Mouse (Mus musculus): ENCODE data around the gene Aldh3b3. TPM values are rescaled to one million over a fixed set of nuclear protein-coding genes. Genes with fewer than 3 reads are reported as not detected.

Aldh3b3 gene
- total RNA-seq (2021), result 0.48 and 1.3 TPM in 2 replicates
- long read RNA-seq, result 0 reads

DNA sequence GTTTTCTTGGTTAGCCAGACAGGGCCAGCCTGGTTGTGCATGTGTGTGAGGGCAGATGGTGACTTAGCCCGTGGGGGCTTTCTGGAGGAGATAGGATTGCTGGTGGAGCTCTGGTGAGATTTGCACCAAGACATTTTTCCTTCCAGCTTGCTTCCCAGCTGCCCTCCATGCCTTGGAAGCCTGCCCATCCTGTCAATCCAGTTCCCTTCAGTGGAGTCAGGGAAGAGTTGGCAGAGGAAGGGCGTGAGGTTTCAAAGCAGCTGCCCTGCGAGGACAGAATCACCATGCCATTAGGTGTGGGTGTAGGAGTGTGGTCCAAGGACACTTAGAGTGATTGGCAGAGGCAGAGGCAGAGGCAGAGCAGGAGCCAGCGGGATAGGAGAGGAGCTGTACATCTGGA, at the start of gene Aldh3b3:
Aldh3b3 (plus strand) TSS at position 176 of the 400 bp plus-strand sequence.
- no peak for DNase-seq

DNA sequence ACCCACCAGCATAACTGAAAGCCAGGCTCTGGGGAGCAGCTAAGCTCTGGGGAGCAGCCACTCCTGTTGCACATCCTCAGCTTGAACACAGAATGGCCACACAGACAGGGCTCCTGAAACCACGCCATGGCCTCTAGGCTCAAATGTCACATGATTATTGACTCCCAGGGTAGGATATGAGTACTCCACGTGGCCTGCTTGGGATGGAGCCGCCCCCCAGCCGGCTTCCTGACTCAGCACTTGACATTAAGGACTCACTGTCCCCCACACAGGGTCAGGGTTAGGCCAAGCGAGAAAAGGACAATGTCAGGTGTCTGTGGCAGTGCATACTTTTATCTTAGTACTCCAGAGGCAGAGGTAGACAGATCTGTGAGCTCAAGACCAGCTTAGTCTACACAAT, 48.2 kb upstream of the Aldh3b3 start:
- no peak for DNase-seq

DNA sequence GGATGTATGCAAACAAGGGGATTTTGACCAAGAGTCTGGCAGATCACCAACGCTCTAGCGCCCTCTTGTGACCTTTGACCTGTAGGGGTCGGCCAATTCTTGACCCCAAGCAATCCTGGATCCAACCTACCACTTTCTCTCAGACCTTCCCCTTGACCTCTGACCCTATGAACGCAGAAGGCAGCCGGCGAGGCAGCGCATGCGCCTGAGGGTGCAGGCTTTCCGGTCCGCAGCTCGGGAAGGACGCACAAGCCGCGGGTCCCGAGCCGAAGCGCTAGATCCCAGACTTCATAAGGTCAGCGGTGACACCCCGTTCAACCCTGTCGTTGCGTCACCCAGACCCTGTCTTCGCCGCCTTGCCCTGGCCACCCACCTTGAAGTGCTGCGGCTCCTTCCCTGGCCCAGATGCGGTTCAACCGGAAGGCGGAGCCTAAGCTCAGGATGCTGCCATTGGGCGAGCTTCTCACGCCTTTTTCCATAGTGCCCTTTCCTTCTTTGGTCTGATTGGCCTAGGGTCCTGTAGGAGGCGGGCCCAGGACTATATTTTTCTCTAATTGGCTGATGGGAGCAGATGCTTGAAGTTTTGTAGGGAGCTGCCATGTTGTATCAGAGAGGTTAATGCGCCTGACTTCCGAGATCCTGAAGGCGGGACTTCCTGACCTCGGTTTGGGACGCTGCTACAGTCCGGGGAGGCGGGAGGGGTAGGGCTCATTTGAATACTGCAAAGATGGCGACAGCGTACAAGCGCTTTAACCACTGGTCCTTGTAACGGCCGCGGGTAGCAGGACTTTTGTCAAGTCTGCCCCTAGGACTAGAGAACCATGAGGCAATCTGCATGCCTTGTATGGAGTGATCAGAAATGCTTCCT, 45.9 kb upstream of the Aldh3b3 start, which contains the start of gene Ndufs8:
Ndufs8 (minus strand) TSS at position 438 of the 868 bp plus-strand sequence.
- DNase-seq, result peak; percentile 83

DNA sequence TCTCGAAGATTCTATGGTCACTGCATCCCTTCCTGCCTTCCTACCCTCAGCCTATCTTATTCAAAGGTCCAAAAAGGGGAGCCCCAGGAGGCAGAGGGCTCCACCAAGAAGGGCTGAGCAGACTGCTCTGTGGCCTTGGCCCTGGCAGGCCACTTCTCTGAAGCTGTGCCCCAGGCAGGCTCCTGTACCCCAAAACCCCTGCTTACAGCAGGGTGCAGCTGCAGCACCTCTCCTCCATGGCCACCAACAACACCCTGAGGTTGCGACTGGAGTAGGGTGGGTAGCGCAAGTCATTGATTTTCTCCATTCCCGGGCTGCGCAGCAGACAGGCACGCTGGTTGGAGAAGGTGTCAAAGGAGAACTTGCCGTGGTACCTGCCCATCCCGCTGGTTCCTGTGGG, 44.8 kb upstream of the Aldh3b3 start:
- DNase-seq, result no peak

DNA sequence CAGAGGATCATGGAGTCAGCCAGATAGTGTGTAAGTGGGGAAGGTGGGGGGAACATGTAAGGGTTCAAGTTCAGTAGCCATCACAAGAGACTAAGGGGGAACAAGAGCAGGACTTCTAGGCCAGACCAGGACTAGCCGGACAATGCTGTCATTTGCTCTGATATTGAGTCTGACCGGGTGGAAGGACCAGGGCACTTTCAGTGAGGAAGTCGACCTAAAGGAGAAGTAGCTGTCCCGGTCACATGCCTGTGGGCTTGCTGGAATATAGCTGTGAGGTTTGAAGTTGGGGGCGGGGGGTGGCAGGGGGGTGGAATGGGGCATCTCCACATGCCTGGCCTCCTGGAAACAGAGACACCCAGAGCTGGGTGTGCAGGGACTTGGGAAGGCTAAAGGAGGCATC, 43.9 kb upstream of the Aldh3b3 start:
- DNase-seq, result no peak

DNA sequence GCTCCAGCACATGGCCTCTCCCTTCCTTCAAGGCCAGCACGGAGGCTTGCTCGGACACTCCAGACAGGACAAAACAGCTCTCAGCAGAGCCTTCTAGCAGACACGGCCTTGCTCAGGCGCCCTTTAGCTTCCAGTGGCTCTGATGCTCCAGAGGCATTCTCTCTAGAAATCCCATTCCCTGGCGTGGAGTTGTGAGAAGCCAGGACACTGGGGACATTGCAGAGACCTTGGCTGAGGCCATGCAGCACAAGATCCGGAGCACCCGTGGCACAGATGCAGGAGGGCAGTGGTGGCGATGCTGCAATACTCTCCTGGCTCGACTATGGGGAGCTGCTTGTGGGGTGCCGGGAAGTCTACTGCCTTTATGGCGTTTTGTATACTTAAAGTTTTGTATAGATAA, 41.7 kb upstream of the Aldh3b3 start:
- no peak for DNase-seq

DNA sequence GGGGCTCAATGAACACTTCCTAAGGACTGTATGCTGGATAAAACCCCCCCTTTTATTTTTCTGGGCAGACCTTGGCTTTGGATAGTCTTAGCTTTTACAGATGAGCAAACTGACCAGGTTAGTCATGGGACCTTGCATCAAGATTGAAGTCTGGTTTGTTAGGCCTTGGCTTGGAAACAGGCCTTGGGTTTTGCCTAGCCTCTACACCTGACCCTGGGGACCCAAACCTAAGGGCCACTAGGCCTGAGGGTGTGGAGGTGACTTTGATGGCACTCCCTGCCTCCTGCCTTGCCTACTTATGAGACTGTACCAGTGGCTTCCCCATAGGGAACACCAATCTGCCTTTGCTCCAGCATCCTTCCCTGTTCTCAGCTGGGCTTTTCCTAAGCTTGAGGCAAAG, 38.5 kb upstream of the Aldh3b3 start:
- DNase-seq, result no peak

DNA sequence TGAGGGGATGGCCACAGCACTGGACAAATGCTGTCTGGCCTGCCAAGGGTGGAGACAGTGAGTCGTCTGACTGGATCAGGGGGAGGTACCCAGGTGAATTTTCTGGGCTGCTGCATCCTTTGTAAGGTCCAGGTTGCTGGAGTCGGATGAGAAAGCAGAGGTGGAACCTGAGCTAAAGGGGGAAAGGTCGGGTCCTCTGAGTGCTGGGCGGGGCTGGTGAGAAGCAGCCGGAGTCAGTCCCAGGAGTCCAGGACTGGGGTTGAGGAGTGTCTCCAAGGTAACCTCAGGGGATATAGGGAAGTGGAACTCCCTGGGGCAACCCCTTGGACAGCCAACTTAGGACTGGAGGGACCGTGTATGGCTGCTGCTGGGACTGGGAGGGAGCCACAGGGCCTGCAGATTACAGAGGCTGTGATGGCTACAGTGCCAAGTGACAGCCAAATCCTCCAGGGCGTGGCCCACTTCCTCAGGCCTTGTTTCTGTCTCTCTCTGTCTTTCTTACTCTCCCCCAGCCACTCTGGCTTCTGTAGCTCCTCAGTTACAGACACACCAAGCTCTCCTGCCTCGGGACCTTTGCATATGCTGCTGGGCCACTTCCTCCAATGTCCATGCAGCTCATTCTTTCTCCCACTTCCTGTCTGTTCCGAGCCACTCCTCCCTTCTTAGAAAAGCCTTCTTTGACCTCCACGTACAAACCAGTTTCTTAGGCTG, 35.6 kb upstream of the Aldh3b3 start:
- no peak for DNase-seq

DNA sequence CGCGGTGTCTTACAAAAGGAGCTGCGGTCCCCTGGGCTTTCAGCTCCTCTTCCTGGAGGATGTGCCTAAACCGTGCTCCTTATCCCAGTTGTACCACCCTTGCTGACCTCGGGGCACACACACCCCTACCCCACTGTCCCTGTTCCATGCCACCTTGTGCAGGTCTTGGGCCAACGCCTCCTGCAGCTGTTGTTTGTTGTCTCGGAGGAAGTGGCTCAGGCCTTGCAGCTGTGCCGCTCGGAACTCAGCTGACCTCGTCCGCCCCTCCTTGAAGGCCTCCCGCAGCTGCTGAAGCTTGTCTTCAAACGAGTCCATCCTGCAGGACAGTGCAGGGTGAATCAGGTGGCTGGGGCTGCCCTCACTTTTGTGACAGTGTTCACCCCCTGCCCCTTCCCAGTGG, 34.9 kb upstream of the Aldh3b3 start:
- DNase-seq, result no peak

DNA sequence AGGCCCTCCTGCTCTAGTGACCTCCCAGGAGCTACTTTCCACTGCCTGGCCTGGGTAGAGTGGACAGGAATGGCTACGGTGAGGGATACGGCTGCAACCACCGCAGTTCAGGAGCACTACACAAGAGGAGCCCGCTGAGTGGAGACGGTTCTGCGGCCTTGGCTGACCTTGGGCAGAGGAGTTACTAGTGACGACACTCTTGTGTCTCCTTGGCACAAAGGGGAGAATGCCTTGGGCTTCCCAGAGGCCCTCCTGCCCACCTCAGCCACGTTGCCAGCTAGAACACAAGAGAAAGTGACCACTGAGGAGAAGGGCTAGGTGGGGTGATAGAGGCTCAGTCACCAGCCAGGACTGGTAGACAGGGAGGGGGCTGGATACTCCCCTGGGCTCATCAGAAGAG, 34.3 kb upstream of the Aldh3b3 start:
- DNase-seq, result peak; percentile 64

DNA sequence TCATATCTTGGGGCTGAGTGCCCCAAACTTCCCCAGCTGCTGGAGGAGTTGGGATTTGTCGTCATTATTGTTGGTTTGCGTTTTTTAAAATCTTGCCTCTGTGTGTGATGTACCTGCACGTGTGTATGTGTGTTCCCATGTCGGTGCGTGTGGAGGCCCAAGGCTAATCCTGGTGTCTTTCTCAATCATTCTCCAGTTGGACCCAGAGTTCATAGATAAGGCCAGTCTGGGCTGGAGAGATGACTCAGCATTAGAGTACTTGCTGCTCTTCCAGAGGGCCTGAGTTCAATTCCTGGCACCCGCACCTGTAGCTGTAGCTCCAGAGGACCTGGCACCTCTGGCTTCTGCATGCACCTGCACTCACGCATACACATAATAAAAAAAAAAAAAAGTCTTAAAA, 33.6 kb upstream of the Aldh3b3 start:
- DNase-seq, result no peak

DNA sequence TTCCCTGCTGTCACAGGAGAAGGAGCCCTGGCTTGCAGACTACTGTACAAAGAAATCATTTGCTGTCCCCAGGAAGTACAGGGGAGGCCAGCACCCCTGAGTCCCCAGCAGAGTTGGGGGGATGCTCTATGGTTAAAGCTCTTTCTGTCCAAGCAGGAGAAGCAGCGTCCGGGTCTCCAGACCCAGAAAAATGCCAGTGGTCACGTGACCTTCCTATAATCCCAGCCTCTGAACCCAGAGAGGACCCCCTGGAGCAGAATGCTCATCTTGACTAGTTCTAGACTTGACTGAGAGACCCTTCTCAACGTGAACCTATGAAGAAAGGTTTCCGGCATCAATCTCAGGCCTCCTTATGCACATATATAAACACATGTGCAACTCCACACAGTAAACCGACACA, 32.6 kb upstream of the Aldh3b3 start:
- DNase-seq, result no peak

DNA sequence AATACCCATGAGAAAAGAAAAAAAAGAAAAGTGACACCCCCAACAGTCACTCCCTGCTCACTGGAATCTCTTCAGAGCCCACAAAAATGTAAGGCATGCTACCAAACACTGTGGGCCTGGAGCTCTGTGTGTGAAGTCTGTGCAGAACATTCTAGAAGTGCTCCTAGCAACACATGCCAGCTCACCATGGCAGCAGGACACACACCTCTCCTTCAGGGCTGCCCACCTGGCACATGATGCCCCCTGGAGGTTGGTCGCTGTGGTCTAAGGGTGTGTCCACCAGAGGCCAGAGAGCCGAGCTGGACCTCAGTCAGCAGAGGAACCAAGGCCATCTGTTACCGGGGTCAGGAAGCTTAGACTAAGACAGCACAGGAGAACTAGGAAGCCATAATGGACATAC, 32.2 kb upstream of the Aldh3b3 start:
- DNase-seq, result no peak

DNA sequence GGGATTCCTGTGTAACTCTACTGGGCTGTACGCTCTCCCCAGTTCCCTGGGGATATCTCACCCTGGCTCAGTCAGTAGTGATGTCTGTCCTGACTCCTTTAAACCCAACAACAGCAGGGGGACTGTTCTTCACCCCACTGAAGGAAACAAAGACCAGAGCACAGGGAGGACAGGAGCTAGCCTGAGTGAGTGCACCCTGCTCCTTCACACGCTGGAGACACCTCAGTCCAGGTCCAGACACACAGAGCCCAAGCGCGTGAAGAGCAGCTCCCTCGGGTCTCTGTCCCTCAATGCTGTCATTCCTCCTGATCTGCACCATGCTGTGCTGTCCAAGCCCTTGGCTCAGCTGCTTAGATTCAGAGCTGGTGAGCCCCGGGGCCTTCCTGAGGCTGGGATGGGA, 31.8 kb upstream of the Aldh3b3 start:
- DNase-seq, result no peak

DNA sequence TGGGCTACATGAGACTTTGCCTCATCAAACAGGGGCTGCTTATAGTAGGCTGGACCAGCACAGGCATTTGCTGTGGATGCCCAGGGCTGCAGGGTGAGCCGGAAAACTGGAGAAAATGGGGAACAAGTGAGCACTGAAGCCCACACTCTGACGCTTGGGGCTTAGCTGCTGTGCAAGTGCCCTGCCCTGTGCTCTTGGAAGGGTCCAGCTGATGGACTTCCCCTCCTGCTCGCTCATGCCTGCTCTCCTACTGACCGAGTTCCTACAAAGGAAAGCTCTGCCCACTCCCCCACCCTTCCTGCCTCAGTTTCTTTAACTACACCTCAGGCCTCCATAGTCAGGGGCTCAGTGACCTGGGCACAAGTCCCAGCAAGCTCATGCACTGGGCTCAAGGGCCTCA, 30.5 kb upstream of the Aldh3b3 start:
- DNase-seq, result no peak

DNA sequence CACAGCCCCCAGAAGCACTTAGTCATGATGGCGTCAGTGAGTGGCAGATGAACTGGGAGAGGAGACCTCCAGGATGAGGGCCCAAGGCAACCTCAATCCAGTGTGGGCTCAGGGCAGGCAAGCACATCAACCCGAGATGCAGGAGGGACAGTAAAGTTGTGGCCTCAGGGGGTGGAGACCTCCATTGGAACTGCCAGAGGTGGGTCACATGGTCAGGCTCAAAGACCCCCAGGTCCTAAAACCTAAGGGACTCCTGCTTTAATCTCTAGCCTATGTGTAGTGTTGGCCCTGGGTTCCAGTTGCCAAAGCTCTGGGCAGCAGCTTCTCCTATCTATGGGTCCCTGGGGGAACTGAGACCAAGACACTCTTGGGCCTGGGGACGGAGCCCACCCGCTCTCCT, 29.7 kb upstream of the Aldh3b3 start:
- no peak for DNase-seq

DNA sequence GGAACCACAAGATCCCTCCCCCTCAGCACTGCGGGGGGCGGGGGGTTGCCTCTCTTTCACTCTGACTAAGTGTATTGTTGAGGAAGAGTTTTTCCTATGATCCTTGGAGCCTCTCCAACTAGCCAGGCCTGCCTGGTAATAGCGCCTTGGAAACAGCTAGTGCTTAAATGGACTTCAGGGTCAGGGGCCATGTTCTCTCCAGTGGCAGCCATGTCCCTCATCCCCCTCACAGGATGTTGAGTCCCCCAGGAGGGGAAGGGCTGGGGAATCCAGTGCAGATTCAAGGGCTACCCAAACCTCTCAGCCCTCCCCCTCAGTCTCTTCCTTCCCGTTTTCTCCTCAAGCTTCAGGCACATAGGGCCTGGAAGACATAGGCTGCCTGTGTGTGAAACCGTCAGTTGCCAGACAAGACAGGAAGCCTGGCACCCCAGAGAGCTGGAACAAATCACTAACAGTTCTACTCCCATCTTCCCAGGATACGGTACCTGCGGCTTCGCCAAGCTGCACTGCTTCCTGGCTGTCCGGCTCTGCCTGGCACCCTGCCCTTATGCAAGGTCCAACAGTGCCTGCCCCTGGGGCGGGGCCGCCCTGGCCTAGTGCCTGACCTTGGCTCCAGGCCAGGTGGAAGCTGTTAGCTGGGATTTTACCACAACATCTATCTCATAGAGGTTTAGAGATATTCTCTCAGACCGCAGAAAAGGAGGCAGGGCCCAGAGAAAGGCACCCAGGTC, 29.1 kb upstream of the Aldh3b3 start, which contains the start of gene Aldh3b1:
Aldh3b1 (minus strand) TSS at position 598 of the 731 bp plus-strand sequence.
- DNase-seq, result peak; percentile 98

DNA sequence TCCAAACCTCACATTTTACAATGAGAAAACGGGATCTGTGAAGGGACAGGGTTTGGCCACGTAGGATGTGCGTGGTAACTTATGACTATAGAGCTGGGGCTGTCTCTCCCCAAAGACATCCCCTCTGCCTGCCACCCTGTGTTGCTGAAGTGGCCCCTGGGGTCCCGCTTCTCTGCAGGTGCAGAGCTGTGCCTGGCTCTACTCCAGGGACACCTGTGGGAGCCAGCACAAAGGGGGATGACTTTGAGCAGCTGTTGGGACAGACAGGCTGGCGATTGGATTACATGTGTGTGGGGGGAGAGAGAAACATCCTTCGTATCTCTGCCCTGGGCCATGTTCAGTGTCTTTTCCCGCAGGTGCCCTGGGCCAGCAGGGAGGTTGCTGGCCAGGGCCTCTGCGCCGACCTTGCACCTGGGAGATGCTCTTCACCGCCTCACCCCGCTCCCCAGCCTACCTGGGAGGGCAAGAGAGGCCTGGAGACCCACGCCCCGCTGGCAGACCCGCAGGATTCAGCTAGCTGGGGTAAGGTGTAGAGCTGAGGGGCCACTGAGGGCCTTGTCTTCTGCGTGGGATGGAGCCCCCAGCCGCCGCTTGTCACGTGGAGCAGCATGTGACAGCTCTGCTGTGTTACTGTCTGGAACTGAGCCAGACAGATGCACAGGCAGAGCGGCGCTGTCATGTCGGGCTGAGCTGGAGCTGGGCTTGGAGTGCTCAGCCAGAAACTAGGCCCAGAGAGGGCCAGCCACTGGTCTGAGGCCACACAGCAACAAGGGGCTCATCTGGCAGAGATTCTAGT, 28.0 kb upstream of the Aldh3b3 start:
- no peak for DNase-seq

DNA sequence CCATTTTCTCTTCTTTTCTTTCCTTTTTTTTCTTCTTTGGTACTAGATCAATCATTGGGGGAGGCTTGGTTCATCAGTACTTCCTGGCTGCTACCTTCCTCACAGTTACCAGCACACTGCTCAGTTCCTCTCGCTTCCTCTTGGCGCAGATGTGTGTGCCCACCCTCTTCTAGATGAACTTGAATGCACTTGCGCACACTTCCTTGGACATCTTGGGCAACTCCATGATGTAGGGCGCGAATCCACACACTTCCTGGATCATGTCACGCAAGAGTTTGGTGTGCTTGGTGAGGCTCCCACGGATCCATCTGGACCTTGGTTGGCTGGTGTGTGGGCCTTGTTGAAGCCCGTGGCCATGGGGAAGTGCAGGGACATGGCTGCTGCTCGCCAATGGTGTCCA, 26.7 kb upstream of the Aldh3b3 start:
- DNase-seq, result no peak

DNA sequence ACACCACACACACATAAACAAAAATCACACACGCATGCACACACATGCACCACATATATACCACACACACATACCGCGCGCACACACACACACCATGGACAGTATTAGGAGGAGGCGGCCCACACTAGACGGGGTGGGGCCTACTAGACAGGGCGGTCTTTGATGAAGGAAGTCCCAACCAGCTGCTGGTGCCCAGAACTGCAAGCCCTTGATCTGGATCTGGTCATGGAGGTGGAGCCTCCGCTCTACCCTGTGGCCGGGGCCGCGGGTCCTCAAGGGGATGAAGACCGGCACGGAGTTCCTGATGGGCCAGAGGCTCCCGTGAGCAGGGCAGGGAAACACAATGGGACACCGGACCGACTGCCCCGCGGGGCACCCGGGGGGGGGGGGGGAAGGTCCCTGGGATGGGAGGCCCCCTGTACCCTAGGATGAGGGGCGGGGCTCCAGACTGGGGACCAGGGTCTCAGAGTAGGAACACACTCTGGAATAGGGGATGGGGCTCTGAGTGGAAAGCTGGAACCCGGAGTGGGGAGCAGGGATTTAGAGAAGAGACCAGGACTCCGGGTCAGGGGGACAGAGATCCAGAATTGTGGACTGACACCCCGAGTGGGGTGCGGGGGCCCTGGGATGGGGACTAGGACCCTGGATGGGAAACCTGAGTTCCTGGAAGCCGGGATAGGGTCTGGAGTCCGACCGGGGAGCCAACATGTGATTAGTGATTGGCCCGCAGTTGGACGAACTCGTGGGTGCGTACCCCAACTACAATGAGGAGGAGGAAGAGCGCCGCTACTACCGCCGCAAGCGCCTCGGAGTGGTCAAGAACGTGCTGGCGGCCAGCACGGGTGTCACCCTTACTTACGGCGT, 23.2 kb upstream of the Aldh3b3 start, which contains the start of gene Unc93b1:
Unc93b1 (plus strand) TSS at position 155 of the 864 bp plus-strand sequence.
- peak; percentile 77 for DNase-seq

Measured in adrenal gland, postnatal 25 days (tissue).